Mouse (Mus musculus): ENCODE measurements around the gene Cabp5. TPM values are rescaled to one million over a fixed set of nuclear protein-coding genes. Genes with fewer than 3 reads are reported as not detected.

Cabp5 gene
- not detected for polyA plus RNA-seq (2014; fragmentation: Illumina TruSeq; extraction: RNeasy Lipid Tissue Mini Kit (QIAGEN cat#74804); ENCODE audit: low read depth, low replicate concordance)

GRCm38 (mm10) chr7:13397832-13398231 lies at the start of gene Cabp5:
Cabp5 (plus strand) TSS chr7:13398132.

GRCm38 (mm10) chr7:13450541-13450940 lies 52.6 kb downstream of the Cabp5 start, which contains the start of gene Bsph1:
Bsph1 (plus strand) TSS chr7:13450841.

Other genes with a start within 250 kb of the Cabp5 start
- gene Vmn1r88, start 238.6 kb upstream of the Cabp5 start, polyA plus RNA-seq (2014; fragmentation: Illumina TruSeq; extraction: RNeasy Lipid Tissue Mini Kit (QIAGEN cat#74804); ENCODE audit: low read depth, low replicate concordance) = not detected
- gene Vmn1r89, start 185.1 kb upstream of the Cabp5 start, polyA plus RNA-seq (2014; fragmentation: Illumina TruSeq; extraction: RNeasy Lipid Tissue Mini Kit (QIAGEN cat#74804); ENCODE audit: low read depth, low replicate concordance) = not detected
- 9.8 TPM for gene Lig1, start 120.8 kb upstream of the Cabp5 start, polyA plus RNA-seq (2014; fragmentation: Illumina TruSeq; extraction: RNeasy Lipid Tissue Mini Kit (QIAGEN cat#74804); ENCODE audit: low read depth, low replicate concordance)
- gene Zswim9, start 119.4 kb upstream of the Cabp5 start, polyA plus RNA-seq (2014; fragmentation: Illumina TruSeq; extraction: RNeasy Lipid Tissue Mini Kit (QIAGEN cat#74804); ENCODE audit: low read depth, low replicate concordance) = 7.6 TPM
- gene Pla2g4c, start 73.5 kb upstream of the Cabp5 start, polyA plus RNA-seq (2014; fragmentation: Illumina TruSeq; extraction: RNeasy Lipid Tissue Mini Kit (QIAGEN cat#74804); ENCODE audit: low read depth, low replicate concordance) = 1.9 TPM
- 135 TPM for gene Bsph1, start 52.7 kb downstream of the Cabp5 start, polyA plus RNA-seq (2014; fragmentation: Illumina TruSeq; extraction: RNeasy Lipid Tissue Mini Kit (QIAGEN cat#74804); ENCODE audit: low read depth, low replicate concordance)
- gene Bsph2, start 172.9 kb downstream of the Cabp5 start, polyA plus RNA-seq (2014; fragmentation: Illumina TruSeq; extraction: RNeasy Lipid Tissue Mini Kit (QIAGEN cat#74804); ENCODE audit: low read depth, low replicate concordance) = 160 TPM
- gene Sult2a5, start 225.8 kb downstream of the Cabp5 start, polyA plus RNA-seq (2014; fragmentation: Illumina TruSeq; extraction: RNeasy Lipid Tissue Mini Kit (QIAGEN cat#74804); ENCODE audit: low read depth, low replicate concordance) = 0.62 TPM

Measured in adipose tissue, adult 10 weeks (tissue).